Mouse (Mus musculus) heart, embryonic 16.5 days (tissue): ENCODE results near the gene Vmn1r82. TPM values are rescaled to one million over a fixed set of nuclear protein-coding genes. Genes with fewer than 3 reads are reported as not detected.

Source experiments
- ATAC-seq: fragments of 200-750 bp; cut with Nextera tagmentation; replicated peaks from 2 replicates; pipeline ENCODE4 v1.8.0; 2017; ENCODE audit warnings: moderate number of reproducible peaks; ENCODE audit not compliant: insufficient read depth, low FRiP score; ENCODE audit errors: extremely low read depth
- H3K27ac ChIP-seq: fragments of 300-500 bp; sonication (generic); 2 replicates; pipeline ENCODE4 v1.5.1; 2014; ENCODE audit warnings: mild to moderate bottlenecking, low read length, control low read depth, moderate library complexity
- H3K27me3 ChIP-seq: fragments of 300-500 bp; sonication (generic); 2 replicates; pipeline ENCODE4 v1.6.1; 2014; ENCODE audit warnings: low read length, mixed read lengths; ENCODE audit not compliant: control insufficient read depth, insufficient read depth
- H3K36me3 ChIP-seq: fragments of 300-500 bp; sonication (generic); 2 replicates; pipeline ENCODE4 v1.6.1; 2014; ENCODE audit not compliant: control insufficient read depth, insufficient read depth
- H3K4me1 ChIP-seq: fragments of 300-500 bp; sonication (generic); 2 replicates; pipeline ENCODE4 v1.6.1; 2014; ENCODE audit warnings: low read length, mixed read lengths; ENCODE audit not compliant: control insufficient read depth, insufficient read depth
- H3K4me2 ChIP-seq: fragments of 300-500 bp; sonication (generic); 2 replicates; pipeline ENCODE4 v1.6.1; 2014; ENCODE audit warnings: low read depth, mild to moderate bottlenecking, control low read depth, low read length
- H3K4me3 ChIP-seq: fragments of 300-500 bp; sonication (generic); 2 replicates; pipeline ENCODE4 v1.5.1; 2014; ENCODE audit warnings: mild to moderate bottlenecking, control low read depth, low read length
- H3K9ac ChIP-seq: fragments of 300-500 bp; sonication (generic); 2 replicates; pipeline ENCODE4 v1.6.1; 2014; ENCODE audit warnings: low read length, control low read depth
- H3K9me3 ChIP-seq: fragments of 300-500 bp; sonication (generic); replicated peaks from 2 replicates; pipeline ENCODE4 v1.6.1; 2016; ENCODE audit warnings: low read length; ENCODE audit not compliant: control insufficient read depth
- WGBS: fragments of 180-500 bp; shearing (Covaris S2); extraction: QIAGEN DNeasy Blood & Tissue Kit; methylation state at CpG from one replicate; pipeline ENCODE4 v1.1.7; 2014; 5-methylcytosine and 5-hydroxymethylcytosine counted together
- polyA plus RNA-seq: library from polyadenylated mRNA; unstranded; fragments of >200 nt; fragmentation: Nextera tagmentation; extraction: Ambion mirVana; gene quantifications from 2 replicates; pipeline ENCODE4 v1.2.1, GENCODE M21; 2015

The Vmn1r82 gene
- polyA plus RNA-seq = not detected in 2 replicates

DNA sequence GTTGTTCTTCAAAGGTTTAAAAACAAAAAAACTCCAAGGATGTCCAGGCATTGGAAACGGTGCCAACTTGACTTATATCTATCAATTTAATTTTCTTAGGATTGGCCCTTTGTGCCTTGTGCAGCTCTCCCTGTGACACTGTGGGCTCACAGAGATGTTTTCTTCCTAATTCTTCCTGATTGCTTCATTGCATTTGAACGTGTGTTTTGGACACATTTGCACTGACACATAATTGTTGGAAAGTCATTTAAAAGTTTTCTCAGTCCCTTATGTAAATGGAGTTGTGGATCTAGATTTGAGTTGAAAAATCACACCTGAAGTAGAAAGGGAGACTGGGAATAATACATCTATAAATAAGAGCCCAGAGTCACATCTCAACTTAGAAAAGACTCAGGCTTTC, at the start of gene Vmn1r82:
TSS of gene Vmn1r82 (plus strand) at position 301 of the 400 bp plus-strand sequence.
- WGBS = 51% methylated on average over 2 of the region's 2 CpGs
- Histone ChIP-seq H3K9ac (no peak within 1 kb of the TSS), H3K4me1 (no peaks in the 10 kb centered on the region), H3K36me3 (no peaks in the 10 kb centered on the region), H3K27me3 (no peaks in the 10 kb centered on the region), H3K27ac (no peak within 1 kb of the TSS), H3K4me3 (no peak within 1 kb of the TSS), H3K4me2 (no peak within 1 kb of the TSS), H3K9me3 (no peaks in the 10 kb centered on the region; the same call in 1 of the 2 replicates)
- ATAC-seq = no peak

DNA sequence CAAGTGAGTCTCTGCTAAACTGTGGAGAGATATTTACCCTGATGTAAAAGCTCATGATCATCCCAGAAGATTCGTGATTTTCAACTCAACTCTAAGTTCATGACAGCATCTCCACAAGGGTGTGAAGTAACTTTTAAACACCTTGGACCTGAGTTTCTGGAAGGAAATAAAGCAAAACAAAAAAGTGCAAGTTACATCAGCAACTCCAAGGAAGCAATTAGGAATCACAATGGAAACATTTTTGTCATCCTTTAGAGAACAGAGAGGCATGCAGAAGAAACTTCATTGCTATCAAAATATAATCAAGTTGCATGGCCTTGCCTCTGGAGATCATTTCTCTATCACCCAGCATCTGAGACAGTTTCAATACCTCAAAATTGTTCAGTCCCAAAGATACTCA, 32.1 kb upstream of the Vmn1r82 start, which contains the start of gene Vmn1r81:
TSS of gene Vmn1r81 (minus strand) at position 101 of the 400 bp plus-strand sequence.
- Histone ChIP-seq H3K4me1 (no peaks in the 10 kb centered on the region), H3K4me3 (no peak within 1 kb of the TSS), H3K9ac (no peak within 1 kb of the TSS), H3K9me3 (no peaks in the 10 kb centered on the region; the same call in 1 of the 2 replicates), H3K4me2 (no peak within 1 kb of the TSS), H3K27me3 (no peaks in the 10 kb centered on the region), H3K27ac (no peak within 1 kb of the TSS), H3K36me3 (no peaks in the 10 kb centered on the region)
- WGBS = 66% methylated on average over 1 of the region's 1 CpGs
- ATAC-seq = no peak

- 66% methylated on average over 2 of the region's 2 CpGs for WGBS
These were observed 29.2 kb downstream of the Vmn1r82 start, which contains the start of gene Vmn1r83 for GRCm38 (mm10) chr7:12329381-12329780. Vmn1r83 (minus strand) TSS chr7:12329481.

More at GRCm38 (mm10) chr7:12329381-12329780, 29.2 kb downstream of the Vmn1r82 start, which contains the start of gene Vmn1r83:
- no peak for ATAC-seq
- Histone ChIP-seq H3K9me3 (peaks cover 8% of the 10 kb centered on the region), H3K4me2 (no peak within 1 kb of the TSS), H3K27me3 (no peaks in the 10 kb centered on the region), H3K36me3 (no peaks in the 10 kb centered on the region), H3K27ac (no peak within 1 kb of the TSS), H3K4me3 (no peak within 1 kb of the TSS), H3K9ac (no peak within 1 kb of the TSS), H3K4me1 (no peaks in the 10 kb centered on the region)

Other genes starting within 250 kb of the Vmn1r82 start
- gene Vmn1r78, start 150.2 kb upstream of the Vmn1r82 start, polyA plus RNA-seq = not detected in 2 replicates
- not detected in 2 replicates for gene Vmn1r79, start 129.2 kb upstream of the Vmn1r82 start, polyA plus RNA-seq
- not detected in 2 replicates for gene Vmn1r80, start 111.1 kb upstream of the Vmn1r82 start, polyA plus RNA-seq
- gene Vmn1r81, start 32.2 kb upstream of the Vmn1r82 start, polyA plus RNA-seq = not detected in 2 replicates
- 0.05 TPM in 1 of 2 replicates, not detected in the other for gene Vmn1r83, start 29.1 kb downstream of the Vmn1r82 start, polyA plus RNA-seq
- not detected in 2 replicates for gene Vmn1r84, start 68.8 kb downstream of the Vmn1r82 start, polyA plus RNA-seq
- gene Zfp551, start 122.3 kb downstream of the Vmn1r82 start, polyA plus RNA-seq = 2.4 and 2.8 TPM in 2 replicates
- 15.1 and 15.2 TPM in 2 replicates for gene Zfp606, start 177.9 kb downstream of the Vmn1r82 start, polyA plus RNA-seq
- not detected in 2 replicates for gene 2900092C05Rik, start 212.1 kb downstream of the Vmn1r82 start, polyA plus RNA-seq